ENCODE assay signal across 16 mouse cellular contexts in the genomic region with DNA sequence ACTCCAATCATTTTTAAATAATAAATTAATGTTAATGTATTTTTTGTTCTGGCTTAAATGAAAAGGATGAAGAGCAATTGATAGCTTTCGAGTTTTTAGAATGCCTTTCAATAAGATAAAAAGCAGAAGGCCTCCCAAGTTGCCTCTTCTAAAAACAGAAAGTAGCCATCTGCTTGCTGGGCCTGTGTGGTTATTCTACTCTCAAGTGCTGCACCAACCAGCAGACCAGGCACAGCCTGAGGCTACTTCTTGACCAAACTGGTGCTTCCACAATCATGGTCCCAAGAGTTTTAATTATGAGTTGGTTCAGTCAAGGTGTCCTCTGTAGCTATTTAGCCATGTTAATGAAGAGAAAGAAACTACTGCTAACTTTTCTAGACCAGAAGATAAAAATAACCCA.
"Had no signal": no experiment of that assay in that cellular context is flagged by ENCODE, and none has a peak within 500 bp of the region (broad histone marks: within the 10 kb centered on the region; RNA-seq: fewer than 3 reads in every experiment).

No protein-coding gene starts in this region.

- ATAC-seq: hindbrain, postnatal 0 days; intestine, embryonic 16.5 days; liver, embryonic 12.5 days had no signal

- DNase-seq: gastrocnemius, adult 2 months; gastrocnemius, postnatal 10 days; gastrocnemius, postnatal 25 days; heart, adult 18-20 months; heart, postnatal 10 days; heart, postnatal 36 days; kidney, adult 11 months; kidney, adult 2 months; kidney, adult 9 months; kidney, postnatal 14 days; kidney, postnatal 36 days; layer of hippocampus, postnatal 36 days; left cerebral cortex, postnatal 4 days had no signal
